Mouse (Mus musculus): ENCODE data around the gene Hs3st5.

Hs3st5 gene

DNA sequence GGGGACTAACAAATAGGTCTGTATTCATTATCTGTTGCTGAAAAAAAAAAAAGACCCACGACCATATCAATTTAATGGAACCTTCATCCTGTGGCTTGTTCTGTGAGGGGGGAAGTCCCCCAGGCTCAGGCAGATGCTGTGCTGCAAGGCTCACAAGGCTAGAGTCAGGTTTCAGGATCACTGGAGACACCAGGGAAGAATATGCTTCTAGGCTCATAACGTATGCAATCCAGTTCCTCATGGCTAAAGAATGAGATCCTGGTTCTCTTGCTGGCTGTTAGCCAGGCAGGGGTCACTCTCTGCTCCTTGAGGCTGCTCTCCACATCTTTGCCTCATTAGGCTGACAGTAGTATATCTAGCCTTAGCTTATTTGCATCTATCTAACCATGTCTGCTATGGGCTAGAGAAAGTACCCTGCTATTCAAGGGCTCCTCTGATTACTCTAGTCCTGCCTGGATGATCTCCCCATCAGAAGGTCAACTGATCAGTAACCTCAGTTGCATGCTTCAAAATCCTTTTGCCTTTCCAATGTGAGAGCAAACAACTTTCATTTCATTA is 294.4 kb downstream of the Hs3st5 start:
- DNase-seq (ENCODE audit: low read depth, low spot score): no peak

DNA sequence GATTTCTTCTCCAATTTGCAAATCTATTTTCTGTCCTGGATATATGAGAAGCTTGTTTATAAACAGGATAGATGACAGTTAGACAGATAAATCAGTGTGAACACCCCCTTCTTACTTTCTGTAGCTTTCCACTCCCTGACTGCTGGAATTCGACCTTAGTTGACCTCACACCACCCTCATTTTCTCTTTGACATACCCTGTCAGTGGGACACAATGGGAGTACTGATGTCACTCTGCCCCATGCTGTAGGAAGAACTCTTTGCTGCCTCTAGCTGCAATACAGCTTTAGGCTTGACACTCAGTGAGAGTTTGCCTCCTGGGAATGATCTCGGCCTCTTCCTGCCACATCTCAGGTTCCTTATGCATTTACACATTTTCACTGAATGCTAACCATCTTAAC is 297.1 kb downstream of the Hs3st5 start:
- no peak for DNase-seq (ENCODE audit: low read depth, low spot score)

DNA sequence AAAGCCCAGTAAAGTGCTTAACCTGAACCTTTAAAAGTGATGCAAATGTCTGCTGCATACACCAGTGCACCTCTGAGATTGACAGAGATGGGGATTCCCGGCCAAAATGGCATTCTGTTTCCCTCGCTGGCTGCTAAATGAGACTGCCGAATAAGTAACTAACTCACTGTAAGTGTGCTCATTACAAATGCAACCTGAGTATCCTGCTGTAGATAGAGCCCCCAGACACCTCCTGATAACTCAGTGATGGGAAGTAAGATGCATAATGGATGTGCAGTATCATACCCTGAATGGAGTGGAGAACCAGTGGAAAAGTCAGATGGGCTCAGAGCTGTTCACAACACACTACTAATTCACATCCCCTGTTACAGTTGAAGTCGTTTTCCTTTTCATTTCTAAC is 298.7 kb downstream of the Hs3st5 start:
- no peak for DNase-seq (ENCODE audit: low read depth, low spot score)

DNA sequence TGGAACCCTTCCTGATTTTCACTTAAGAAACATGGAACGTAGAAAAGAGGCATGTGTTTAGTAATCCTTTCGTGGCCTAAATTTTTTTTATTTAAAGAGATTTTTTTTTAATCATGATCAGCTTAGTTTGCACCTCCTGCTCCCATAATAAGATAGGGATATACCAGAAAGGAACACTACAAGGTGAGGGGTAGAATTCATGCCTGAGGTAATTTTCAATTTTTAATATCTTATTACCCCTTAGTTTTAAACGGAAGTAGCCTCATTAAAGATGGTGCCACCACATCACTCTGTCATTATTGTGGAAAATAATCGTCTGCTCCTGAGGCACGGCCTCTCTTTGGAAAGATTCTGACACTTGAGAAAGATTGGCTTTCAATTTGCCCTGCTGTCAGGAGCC is 299.2 kb downstream of the Hs3st5 start:
- no peak for DNase-seq (ENCODE audit: low read depth, low spot score)

DNA sequence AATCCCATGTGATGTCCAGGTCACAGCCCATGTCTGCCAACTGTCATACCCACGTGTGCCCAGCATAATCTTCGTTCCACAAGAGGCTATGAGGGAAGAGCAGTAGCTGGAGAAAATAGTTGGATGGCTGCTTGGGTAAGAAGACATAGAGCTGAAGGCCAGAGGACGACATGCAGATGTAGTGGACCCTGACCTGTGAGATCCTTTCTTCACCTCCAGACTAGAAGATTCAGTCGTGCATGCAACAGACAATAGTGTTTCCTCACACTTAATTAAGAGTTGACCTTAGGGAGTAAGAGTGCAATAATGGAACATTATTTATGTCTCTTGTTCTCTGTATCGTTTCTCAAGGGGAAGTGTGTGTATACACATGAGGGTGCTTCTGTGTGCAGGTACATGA is 300.4 kb downstream of the Hs3st5 start:
- DNase-seq (ENCODE audit: low read depth, low spot score): no peak

DNA sequence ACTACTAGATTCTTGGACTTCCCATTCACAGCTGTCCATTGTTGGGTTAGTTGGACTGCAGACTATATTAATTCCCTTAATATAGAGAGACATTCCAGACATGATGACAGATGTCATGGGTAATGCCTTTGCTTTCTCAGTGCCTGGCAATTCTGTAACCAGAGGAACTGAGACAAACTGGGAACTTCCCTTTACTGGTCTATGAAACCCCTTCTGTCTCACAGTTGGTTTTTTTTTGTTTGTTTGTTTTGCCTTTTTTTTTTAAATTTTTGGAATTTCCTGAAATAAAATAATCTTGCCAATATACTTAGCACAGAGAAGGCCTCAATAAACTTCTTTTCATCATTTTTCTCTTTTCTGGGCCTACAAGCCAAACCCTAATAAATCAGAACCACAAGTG is 312.3 kb downstream of the Hs3st5 start:
- DNase-seq (ENCODE audit: low read depth, low spot score): no peak

DNA sequence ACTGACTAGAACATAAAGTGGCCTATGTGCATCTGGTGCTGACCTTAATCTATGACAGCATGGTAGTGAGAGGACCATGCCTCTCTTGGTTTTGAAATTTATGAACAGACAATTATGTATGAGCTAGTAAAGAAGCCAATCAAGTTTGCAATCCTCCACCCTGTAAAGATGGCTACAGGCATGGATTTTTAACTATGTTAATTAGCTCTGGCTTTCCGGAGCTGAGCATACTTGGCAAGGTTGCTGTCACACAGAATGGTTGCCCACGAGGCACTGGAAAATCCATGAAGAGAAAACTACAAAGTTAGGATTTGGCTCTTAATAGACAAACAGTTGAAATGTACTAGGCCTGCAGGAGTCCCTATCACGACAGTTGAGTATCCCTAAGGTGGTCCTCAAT is 322.5 kb downstream of the Hs3st5 start:
- DNase-seq (ENCODE audit: low read depth, low spot score): no peak

DNA sequence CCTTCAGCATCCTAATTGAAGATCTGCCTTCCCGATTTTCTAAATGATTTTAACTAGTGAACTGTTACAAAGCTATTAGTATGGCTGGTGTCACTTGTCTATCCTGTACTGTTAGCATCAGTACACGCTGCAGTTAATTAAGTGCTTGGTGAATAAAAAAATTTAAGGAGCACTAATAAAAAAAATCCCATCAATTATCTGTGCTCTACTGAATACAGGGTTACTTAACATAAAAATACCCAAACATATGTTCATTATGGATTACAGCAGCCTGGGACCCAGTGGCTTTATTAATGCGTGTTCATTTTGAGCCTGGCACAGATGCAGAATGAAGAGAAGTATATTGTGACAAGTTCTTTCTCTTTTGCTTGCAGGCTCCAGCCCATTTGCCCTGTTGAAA is 325.6 kb downstream of the Hs3st5 start:
- no peak for DNase-seq (ENCODE audit: low read depth, low spot score)

DNA sequence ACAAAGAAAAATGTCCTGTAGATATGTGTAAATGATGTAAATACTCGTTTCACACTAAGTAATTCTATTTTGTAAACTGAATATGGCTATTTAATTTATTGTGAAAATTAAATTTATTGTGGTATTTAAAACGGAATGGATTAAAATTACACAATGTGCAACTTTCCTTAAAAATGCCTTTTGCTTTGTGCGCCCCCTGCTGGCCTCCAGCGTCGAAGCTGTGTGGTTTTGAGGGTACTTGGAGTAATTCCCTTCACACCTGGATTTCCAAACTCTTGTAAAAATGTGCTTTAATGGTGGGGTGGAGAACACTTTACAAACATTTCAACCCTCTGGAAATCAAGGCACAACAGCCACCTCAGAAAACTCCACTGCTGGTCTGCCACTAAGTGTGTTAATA is 327.6 kb downstream of the Hs3st5 start:
- DNase-seq (ENCODE audit: low read depth, low spot score): no peak

DNA sequence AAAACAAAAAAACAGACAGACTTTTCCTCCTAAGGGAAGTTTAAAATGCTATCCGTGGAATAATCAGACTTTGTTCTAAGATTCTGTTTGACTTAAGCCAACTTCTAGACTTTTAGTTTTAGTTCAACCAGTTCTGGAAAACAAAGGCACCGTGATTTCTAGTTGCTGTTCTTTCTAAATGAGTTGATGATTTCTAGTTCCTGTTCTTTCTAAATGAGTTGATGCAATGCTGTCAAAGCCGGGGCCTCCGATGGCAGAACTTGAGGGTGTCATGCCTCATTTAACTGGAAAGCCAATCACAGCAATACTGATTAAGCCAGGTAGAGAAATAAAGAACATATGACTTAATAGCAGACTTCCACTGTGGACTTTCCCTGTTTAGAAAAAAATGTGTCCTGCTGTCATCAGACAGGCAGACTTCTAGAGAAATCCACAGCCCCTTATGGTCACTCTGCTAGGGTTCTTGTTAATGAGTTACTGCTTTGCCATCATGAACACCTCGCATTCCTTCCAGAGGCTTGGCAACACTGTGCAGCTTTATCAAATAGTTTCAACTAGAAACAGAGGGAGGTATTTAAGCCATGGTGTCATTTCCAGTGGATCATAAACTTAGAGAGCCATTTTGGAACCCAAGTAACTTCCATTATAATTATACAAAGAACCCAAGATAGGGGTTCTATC is 329.4 kb downstream of the Hs3st5 start:
- no peak for DNase-seq (ENCODE audit: low read depth, low spot score)

DNA sequence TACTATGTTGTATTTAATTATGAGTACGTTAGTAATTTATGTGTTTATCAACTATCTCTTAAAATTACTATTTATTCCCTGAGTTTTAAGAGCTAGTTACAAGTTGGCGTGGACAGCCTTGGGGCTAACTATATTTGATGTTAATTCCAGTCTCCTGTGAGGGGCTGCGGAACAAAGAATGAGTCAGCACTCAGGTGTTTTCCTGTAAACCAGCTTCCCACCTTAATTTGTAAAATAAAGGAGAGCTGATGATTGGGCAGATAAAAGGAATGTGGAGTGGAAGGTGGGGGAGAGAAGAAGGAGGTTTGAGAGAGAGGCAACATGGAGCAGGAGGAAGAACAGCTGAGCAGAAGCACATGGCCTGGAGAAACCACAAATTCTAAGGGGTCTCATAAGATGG is 343.6 kb downstream of the Hs3st5 start:
- DNase-seq (ENCODE audit: low read depth, low spot score): no peak

DNA sequence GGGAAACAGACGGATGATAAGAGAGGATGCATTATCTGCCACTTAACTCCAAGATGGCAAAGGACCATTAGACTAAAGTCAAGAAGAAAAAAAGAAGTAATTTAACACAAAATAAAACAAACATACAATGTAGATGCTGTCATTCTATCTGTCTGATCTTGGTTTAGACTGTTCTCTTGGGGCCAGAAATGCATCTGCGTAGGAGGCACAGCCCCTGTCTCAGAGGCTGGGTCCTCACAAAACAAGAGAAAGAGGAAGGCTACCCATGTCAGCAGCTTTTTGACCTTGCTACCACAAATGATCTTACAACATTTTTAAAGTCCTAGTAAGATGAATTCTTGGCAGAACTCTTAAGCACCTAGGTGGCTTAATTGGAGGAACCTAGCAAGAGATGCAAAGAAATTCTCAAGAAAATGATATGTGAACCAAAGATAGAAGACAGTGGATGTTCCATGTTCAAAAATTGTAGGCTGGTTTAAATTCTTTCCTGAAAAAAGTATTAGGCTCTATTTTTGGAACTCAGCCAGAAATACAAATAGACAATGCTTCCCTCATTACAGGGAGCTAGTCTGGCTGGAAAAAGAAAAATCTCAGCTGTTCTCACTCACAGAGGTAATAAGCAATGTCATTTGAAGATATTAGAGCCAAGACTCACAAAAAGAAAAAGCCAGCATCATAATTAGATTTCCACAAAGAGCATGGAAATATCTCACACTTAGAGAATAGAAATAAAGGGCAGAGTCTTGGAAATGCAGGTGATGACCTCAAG is 355.7 kb downstream of the Hs3st5 start:
- no peak for DNase-seq (ENCODE audit: low read depth, low spot score)

Data from WW6 (cell line).